ENCODE assay signal across 24 mouse cellular contexts in the genomic region with DNA sequence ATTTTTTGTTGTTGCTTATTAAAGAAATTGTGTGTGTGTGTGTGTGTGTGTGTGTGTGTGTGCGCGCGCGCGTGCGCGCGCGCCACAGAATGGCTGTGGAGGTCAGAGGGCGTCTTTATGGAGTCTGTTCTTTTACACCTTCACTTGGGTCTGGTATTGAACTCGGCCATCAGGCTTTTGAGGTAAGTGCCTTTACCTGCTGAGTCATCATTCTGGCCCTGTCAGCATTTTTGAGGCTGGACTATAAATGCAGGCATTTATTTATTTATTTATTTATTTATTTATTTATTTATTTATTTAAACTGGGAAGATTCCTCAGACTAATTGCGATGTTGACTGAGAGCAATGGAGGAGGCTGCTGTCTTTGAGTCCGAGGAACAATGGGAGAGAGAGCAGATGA.
DNase-seq lines count a peak whose midpoint lies in the region; ATAC-seq and TF ChIP-seq lines count a peak whose summit lies in the region.
"Had no signal": no experiment of that assay in that cellular context is flagged by ENCODE, and none has a peak within 500 bp of the region (broad histone marks: within the 10 kb centered on the region; RNA-seq: fewer than 3 reads in every experiment).

No protein-coding gene starts in this region.

- no peaks in the 10 kb centered on the region for H3K4me1 ChIP-seq in midbrain, embryonic 11.5 days (ENCODE audit: control insufficient read depth, insufficient read depth, low read length)
- peaks cover 9% of the 10 kb centered on the region; the same call in 1 of the 2 replicates for H3K4me1 ChIP-seq in midbrain, embryonic 16.5 days (ENCODE audit: control insufficient read depth, insufficient read depth, low read length)
- H3K4me1 ChIP-seq in CH12.LX (ENCODE audit: control insufficient read depth in 1 of 2, insufficient read depth in 2 of 2), result peaks cover 6 to 47% of the 10 kb centered on the region in 2 experiments
- no peaks in the 10 kb centered on the region for H3K4me1 ChIP-seq in ES-E14 (ENCODE audit: control insufficient read depth in 2 of 2, insufficient read depth in 2 of 2, low read length in 2 of 2, poor library complexity in 1 of 2)
- H3K4me1 ChIP-seq in MEL (ENCODE audit: control insufficient read depth in 1 of 2, insufficient read depth in 2 of 2, low read length in 2 of 2), result no peaks in the 10 kb centered on the region
- no peaks in the 10 kb centered on the region for H3K4me1 ChIP-seq in liver, embryonic 12.5 days

- no peak overlapping the region for H3K4me3 ChIP-seq in midbrain, embryonic 11.5 days (ENCODE audit: low read depth, low read length)
- H3K4me3 ChIP-seq in midbrain, embryonic 16.5 days (ENCODE audit: low read depth, low read length), result no peak overlapping the region
- H3K4me3 ChIP-seq in CH12.LX (replicated peaks in 1 of 3; ENCODE audit: low read depth in 2 of 3, low read length in 2 of 3, poor library complexity in 1 of 3) (no peak overlapping the region), ES-E14 (ENCODE audit: insufficient read depth in 1 of 2, low read depth in 1 of 2, low read length in 2 of 2, poor library complexity in 1 of 2, severe bottlenecking in 1 of 2) (no peak overlapping the region), MEL (ENCODE audit: control insufficient read depth in 1 of 2, insufficient read depth in 1 of 2, low read depth in 2 of 2, low read length in 2 of 2) (no peak overlapping the region)
- no peak overlapping the region for H3K4me3 ChIP-seq in liver, embryonic 12.5 days

- TF ChIP-seq CTCF in CH12.LX (conservative IDR thresholded peaks at IDR 0.05 in 1 of 2, IDR thresholded peaks at IDR 0.05 in 1 of 2; ENCODE audit: low read depth in 2 of 2, low read length in 2 of 2) (no peak), MEL (IDR thresholded peaks at IDR 0.05 in 2 of 3, conservative IDR thresholded peaks at IDR 0.05 in 1 of 3; ENCODE audit: control insufficient read depth in 1 of 3, insufficient read depth in 1 of 3, low read depth in 2 of 3, low read length in 3 of 3, poor library complexity in 1 of 3, severe bottlenecking in 1 of 3) (no peak)

- dilution Hi-C loops in CH12.LX (cut with MboI; ENCODE audit: extremely low pct_ligation_motif_present, extremely low pct_unique_long_range_greater_than_20kb, low sequenced_read_pairs), result no loop called here

- H3K9ac ChIP-seq in midbrain, embryonic 11.5 days (ENCODE audit: low read length), result no peak overlapping the region
- H3K9ac ChIP-seq in midbrain, embryonic 16.5 days (ENCODE audit: low read depth, low read length), result no peak overlapping the region
- H3K9ac ChIP-seq in CH12.LX (ENCODE audit: insufficient read depth, low read depth), result no peak overlapping the region
- H3K9ac ChIP-seq in ES-E14 (ENCODE audit: insufficient read depth, low read depth, low read length, poor library complexity, severe bottlenecking), result no peak overlapping the region
- H3K9ac ChIP-seq in MEL (ENCODE audit: control insufficient read depth, low read depth, low read length, poor library complexity, severe bottlenecking), result no peak overlapping the region
- H3K9ac ChIP-seq in liver, embryonic 12.5 days, result no peak overlapping the region

- H3K79me2 ChIP-seq in CH12.LX (replicated peaks; ENCODE audit: control insufficient read depth, extremely low read depth, insufficient read depth, poor library complexity, severe bottlenecking) (no peaks in the 10 kb centered on the region), MEL (ENCODE audit: control insufficient read depth, insufficient read depth, low read length, poor library complexity) (no peaks in the 10 kb centered on the region)

- TF ChIP-seq POLR2A in CH12.LX (IDR thresholded peaks at IDR 0.05; ENCODE audit: low read depth, low read length), result no peak
- TF ChIP-seq POLR2A in MEL (IDR thresholded peaks at IDR 0.05; ENCODE audit: control insufficient read depth in 1 of 2, insufficient read depth in 1 of 2, low read depth in 1 of 2, low read length in 2 of 2, poor library complexity in 1 of 2), result no peak

- H3K4me2 ChIP-seq in midbrain, embryonic 11.5 days, result no peak overlapping the region
- no peak overlapping the region for H3K4me2 ChIP-seq in midbrain, embryonic 16.5 days (ENCODE audit: low read length)
- H3K4me2 ChIP-seq in CH12.LX (ENCODE audit: insufficient read depth, low read depth, poor library complexity, severe bottlenecking), result no peak overlapping the region
- no peak overlapping the region for H3K4me2 ChIP-seq in liver, embryonic 12.5 days

- no peak for TF ChIP-seq EP300 in CH12.LX (IDR thresholded peaks at IDR 0.05; ENCODE audit: low read length)
- no peak for TF ChIP-seq EP300 in MEL (IDR thresholded peaks at IDR 0.05; ENCODE audit: low read depth in 1 of 2, low read length in 2 of 2)

- no peaks in the 10 kb centered on the region for H3K36me3 ChIP-seq in midbrain, embryonic 11.5 days (ENCODE audit: control insufficient read depth, insufficient read depth, low read length)
- no peaks in the 10 kb centered on the region for H3K36me3 ChIP-seq in midbrain, embryonic 16.5 days (ENCODE audit: control insufficient read depth, insufficient read depth, low read length)
- no peaks in the 10 kb centered on the region for H3K36me3 ChIP-seq in CH12.LX (replicated peaks in 1 of 2; ENCODE audit: control insufficient read depth in 1 of 2, insufficient read depth in 1 of 2, low read length in 1 of 2)
- no peaks in the 10 kb centered on the region for H3K36me3 ChIP-seq in ES-E14 (ENCODE audit: control insufficient read depth, insufficient read depth, low read length, poor library complexity, severe bottlenecking)
- H3K36me3 ChIP-seq in MEL (ENCODE audit: control insufficient read depth in 1 of 2, insufficient read depth in 2 of 2, low read length in 2 of 2), result no peaks in the 10 kb centered on the region
- no peaks in the 10 kb centered on the region for H3K36me3 ChIP-seq in liver, embryonic 12.5 days
- H3K36me3 ChIP-seq: G1E had no signal

- no peak for TF ChIP-seq RAD21 in CH12.LX (IDR thresholded peaks at IDR 0.05; ENCODE audit: low read depth, low read length)
- no peak for TF ChIP-seq RAD21 in MEL (IDR thresholded peaks at IDR 0.05; ENCODE audit: low read depth, low read length)

- H3K9me3 ChIP-seq in midbrain, embryonic 11.5 days (ENCODE audit: control insufficient read depth, low read length), result no peaks in the 10 kb centered on the region
- H3K9me3 ChIP-seq in midbrain, embryonic 16.5 days (replicated peaks; ENCODE audit: control insufficient read depth, low read length, poor library complexity, severe bottlenecking), result no peaks in the 10 kb centered on the region
- no peaks in the 10 kb centered on the region for H3K9me3 ChIP-seq in CH12.LX (replicated peaks; ENCODE audit: low read length)
- H3K9me3 ChIP-seq in ES-E14 (ENCODE audit: control insufficient read depth, insufficient read depth, low read depth, low read length), result no peaks in the 10 kb centered on the region
- H3K9me3 ChIP-seq in MEL (replicated peaks; ENCODE audit: insufficient read depth, low read length), result no peaks in the 10 kb centered on the region
- no peaks in the 10 kb centered on the region for H3K9me3 ChIP-seq in liver, embryonic 12.5 days (replicated peaks)
- H3K9me3 ChIP-seq: G1E had no signal

- DNase-seq in midbrain, embryonic 11.5 days (ENCODE audit: low spot score, missing footprints), result peak; percentile 17
- no peak for DNase-seq in CH12.LX (ENCODE audit: extremely low read depth)
- DNase-seq in ES-E14 (ENCODE audit: low read depth, low spot score), result no peak
- DNase-seq in MEL (ENCODE audit: low read depth, low spot score), result no peak
- no peak for DNase-seq in cerebellum, adult 9-11 months
- DNase-seq in lung, postnatal 4 days, result no peak
- DNase-seq: adrenal gland, adult 2 months; adrenal gland, adult 8-10 months; adrenal gland, postnatal 10 days; adrenal gland, postnatal 14 days; adrenal gland, postnatal 25 days; adrenal gland, postnatal 36 days; B cell, adult 2 months; cerebellum, adult 11 months; cerebellum, adult 11-12 months; cerebellum, adult 18-20 months; cerebellum, adult 2 months; cerebellum, adult 8-10 months had no signal

- H3K27me3 ChIP-seq in midbrain, embryonic 11.5 days (ENCODE audit: control insufficient read depth, insufficient read depth, low read length), result no peaks in the 10 kb centered on the region
- no peaks in the 10 kb centered on the region for H3K27me3 ChIP-seq in midbrain, embryonic 16.5 days (ENCODE audit: control insufficient read depth, insufficient read depth, low read depth, low read length)
- H3K27me3 ChIP-seq in CH12.LX (replicated peaks) (no peaks in the 10 kb centered on the region), MEL (ENCODE audit: control insufficient read depth in 1 of 2, insufficient read depth in 2 of 2, low read length in 2 of 2) (no peaks in the 10 kb centered on the region)
- no peaks in the 10 kb centered on the region for H3K27me3 ChIP-seq in liver, embryonic 12.5 days (replicated peaks)
- H3K27me3 ChIP-seq: Patski had no signal

- no peak overlapping the region for H3K27ac ChIP-seq in midbrain, embryonic 11.5 days (ENCODE audit: low read depth, low read length)
- H3K27ac ChIP-seq in midbrain, embryonic 16.5 days (ENCODE audit: low read length), result no peak overlapping the region
- H3K27ac ChIP-seq in CH12.LX (ENCODE audit: insufficient read depth, low read depth) (no peak overlapping the region), ES-E14 (ENCODE audit: insufficient read depth, low read depth, low read length, poor library complexity, severe bottlenecking) (no peak overlapping the region), MEL (ENCODE audit: control insufficient read depth, low read depth, low read length) (no peak overlapping the region)
- no peak overlapping the region for H3K27ac ChIP-seq in liver, embryonic 12.5 days

- no peak for ATAC-seq in midbrain, embryonic 11.5 days (ENCODE audit: low FRiP score)
- no peak for ATAC-seq in midbrain, embryonic 16.5 days
- no peak for ATAC-seq in liver, embryonic 12.5 days
- ATAC-seq: activated CD4-positive, CD25-positive, alpha-beta regulatory T cell, adult 4 months; CD4-positive, CD25-positive, alpha-beta regulatory T cell, adult 4 months had no signal

- in situ Hi-C loops in CH12.LX (cut with MboI; ENCODE audit: low pct_ligation_motif_present, low pct_unique_long_range_greater_than_20kb, low sequenced_read_pairs) (no loop called here), ES-E14 (cut with MboI; ENCODE audit: low sequenced_read_pairs in 2 of 2, unreplicated experiment in 2 of 2) (no loop called here)

- WGBS in midbrain, embryonic 11.5 days, result 98% methylated on average over 13 of the region's 13 CpGs
- WGBS in midbrain, embryonic 16.5 days, result 95% methylated on average over 8 of the region's 13 CpGs
- WGBS in liver, embryonic 12.5 days (ENCODE audit: insufficient replicate concordance), result 76% methylated on average over 13 of the region's 13 CpGs

TF ChIP-seq in CH12.LX, 34 proteins besides CTCF, POLR2A, EP300 and RAD21:
- TF ChIP-seq BHLHE40 (IDR thresholded peaks at IDR 0.05; ENCODE audit: low read depth, low read length), result no peak
- peak; percentile 65 for TF ChIP-seq MAFK (IDR thresholded peaks at IDR 0.05; ENCODE audit: insufficient replicate concordance, low read length)
TF ChIP-seq in CH12.LX: peak in this region for 1.

TF ChIP-seq in ES-E14, 5 proteins besides CTCF, POLR2A, EP300 and RAD21 (continues in another document):
- TF ChIP-seq MAFK (IDR thresholded peaks at IDR 0.05; ENCODE audit: insufficient read depth, low read depth, low read length), result peak; percentile 84

TF ChIP-seq in MEL, 35 proteins besides CTCF, POLR2A, EP300 and RAD21 (continues in another document):
- TF ChIP-seq CHD1 (IDR thresholded peaks at IDR 0.05; ENCODE audit: low read depth, low read length) (no peak), BHLHE40 (IDR thresholded peaks at IDR 0.05; ENCODE audit: borderline replicate concordance, low read depth, low read length) (no peak)
